Mouse (Mus musculus) G1E (cell line): ENCODE measurements around the gene Rasa4.

Experiments used
- CTCF ChIP-seq: IDR thresholded peaks from 2 replicates; pipeline ENCODE4 v1.5.1; 2012; ENCODE audit warnings: low read depth, low read length, inconsistent platforms, mixed read lengths
- GATA1 ChIP-seq: IDR thresholded peaks from 2 replicates; pipeline ENCODE4 v1.6.1; 2012; ENCODE audit warnings: borderline replicate concordance, low read length, inconsistent platforms, mixed read lengths
- GATA2 ChIP-seq: IDR thresholded peaks from 2 replicates; pipeline ENCODE4 v1.6.1; 2012; ENCODE audit warnings: low read depth, low read length, inconsistent platforms, borderline replicate concordance
- POLR2AphosphoS5 ChIP-seq: IDR thresholded peaks from 2 replicates; pipeline ENCODE4 v1.6.1; 2012; ENCODE audit warnings: low read depth, low read length, inconsistent platforms; ENCODE audit not compliant: insufficient replicate concordance
- TAL1 ChIP-seq: conservative IDR thresholded peaks from 2 replicates; pipeline ENCODE4 v1.6.1; 2012; ENCODE audit warnings: low read depth, low read length, inconsistent platforms, mixed read lengths

DNA sequence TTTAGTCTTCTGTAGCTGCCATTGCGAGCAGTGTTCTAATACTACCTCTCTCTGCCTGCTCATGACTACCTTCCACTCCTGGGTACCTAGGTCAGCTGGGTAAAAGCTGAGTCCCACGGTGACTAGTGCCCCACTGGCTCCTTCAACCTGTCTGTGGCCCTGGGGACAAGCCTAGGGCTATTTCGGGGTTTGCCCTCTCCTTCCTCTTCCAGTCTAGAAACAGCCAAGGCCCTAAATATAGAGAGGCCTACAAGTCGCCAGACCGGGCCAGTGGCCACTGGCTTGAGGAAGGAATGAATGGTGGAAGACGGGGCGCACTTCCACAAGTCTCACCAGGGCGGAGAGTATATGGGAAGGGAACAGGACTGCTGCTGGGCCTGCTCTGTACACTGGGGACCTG is 2.6 kb downstream of the Rasa4 start:
- no peak for TF ChIP-seq TAL1
- TF ChIP-seq CTCF, result no peak
- TF ChIP-seq POLR2AphosphoS5, result no peak
- no peak for TF ChIP-seq GATA1
- no peak for TF ChIP-seq GATA2
